Mouse (Mus musculus): ENCODE measurements at regions not wholly inside any gene's neighbourhood (a gene's known extent, or its start where the extent isn't known, plus 50 kb on each side); places are given as distances from the start of the nearest gene placed in this dataset.

DNA sequence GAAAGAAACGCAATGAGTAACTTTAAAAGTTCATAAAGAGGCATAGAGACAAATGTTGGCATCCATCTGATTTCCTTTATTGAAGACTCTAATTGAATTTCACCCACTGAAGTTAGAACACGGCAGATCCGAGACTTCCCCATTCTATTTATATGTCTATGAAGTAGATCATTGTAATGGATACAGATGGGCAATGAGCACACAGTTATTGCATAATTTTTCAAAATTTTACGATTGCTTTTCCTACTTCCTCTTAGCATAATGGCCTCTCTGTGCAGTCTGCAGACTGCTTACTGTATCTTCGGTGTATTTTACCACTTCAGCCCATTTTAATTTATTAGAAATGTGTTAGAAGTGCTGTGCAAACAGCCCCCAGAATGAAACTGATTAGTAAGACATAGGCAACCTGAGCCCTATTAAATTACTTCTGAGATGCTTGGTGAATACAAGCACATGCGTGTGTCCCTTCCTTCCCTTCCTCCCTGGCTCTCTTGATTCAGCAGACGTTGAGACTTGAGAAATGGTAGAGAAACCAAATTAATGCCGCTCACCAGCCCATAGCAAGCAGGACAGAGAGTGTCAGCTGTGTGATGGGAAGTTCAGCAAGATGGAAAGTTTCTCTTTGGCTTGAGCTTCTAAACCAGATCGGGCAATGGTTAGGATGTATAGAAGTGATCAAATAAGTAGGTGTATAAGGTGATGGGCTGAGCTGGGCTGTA is 247.9 kb upstream of the Far2 start:
- Histone ChIP-seq H3K27me3 (replicated peaks; ENCODE audit: control insufficient read depth, insufficient read depth, low read length) (no peaks in the 10 kb centered on the region), H3K9me3 (ENCODE audit: control insufficient read depth, low read length) (no peaks in the 10 kb centered on the region), H3K4me3 (ENCODE audit: low read length) (no peak overlapping the region), H3K4me1 (ENCODE audit: control insufficient read depth, insufficient read depth, low read depth, low read length) (no peaks in the 10 kb centered on the region), H3K27ac (ENCODE audit: low read depth, low read length) (no peak overlapping the region), H3K9ac (ENCODE audit: low read depth, low read length) (no peak overlapping the region), H3K4me2 (ENCODE audit: low read length) (no peak overlapping the region), H3K36me3 (ENCODE audit: control insufficient read depth, insufficient read depth, low read length) (no peaks in the 10 kb centered on the region)
- ATAC-seq = peak; percentile 45; the same call in 1 of the 2 replicates
- WGBS = 76% methylated on average over 9 of the region's 9 CpGs

DNA sequence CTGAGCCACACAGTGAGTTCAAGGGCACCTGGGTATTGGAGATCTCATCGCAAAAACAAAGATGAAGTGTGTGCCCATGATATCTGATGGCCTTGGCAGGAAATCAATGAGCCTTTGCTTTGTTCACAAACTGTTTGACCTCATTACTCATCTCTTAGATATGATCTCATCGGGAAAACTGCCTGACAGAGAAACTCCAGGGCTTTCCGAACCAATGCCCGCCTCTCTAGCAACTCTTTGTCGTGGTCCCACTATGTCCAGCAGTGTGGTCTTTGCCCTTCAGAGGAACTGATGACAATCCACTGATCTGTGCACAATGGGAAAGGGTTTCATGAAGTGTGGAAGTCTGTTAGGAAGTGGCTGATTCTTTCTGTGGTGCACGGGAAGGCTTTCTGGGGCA is 247.2 kb upstream of the Far2 start:
- no peak overlapping the region for H3K27ac ChIP-seq (ENCODE audit: low read depth, low read length)
- no peak overlapping the region for H3K4me3 ChIP-seq (ENCODE audit: low read length)
- no peak overlapping the region for H3K4me2 ChIP-seq (ENCODE audit: low read length)
- H3K9me3 ChIP-seq (ENCODE audit: control insufficient read depth, low read length) = no peaks in the 10 kb centered on the region
- no peak overlapping the region for H3K9ac ChIP-seq (ENCODE audit: low read depth, low read length)
- 90% methylated on average over 6 of the region's 6 CpGs for WGBS
- H3K4me1 ChIP-seq (ENCODE audit: control insufficient read depth, insufficient read depth, low read depth, low read length) = no peaks in the 10 kb centered on the region
- no peaks in the 10 kb centered on the region for H3K27me3 ChIP-seq (replicated peaks; ENCODE audit: control insufficient read depth, insufficient read depth, low read length)
- H3K36me3 ChIP-seq (ENCODE audit: control insufficient read depth, insufficient read depth, low read length) = no peaks in the 10 kb centered on the region
- ATAC-seq = no peak

DNA sequence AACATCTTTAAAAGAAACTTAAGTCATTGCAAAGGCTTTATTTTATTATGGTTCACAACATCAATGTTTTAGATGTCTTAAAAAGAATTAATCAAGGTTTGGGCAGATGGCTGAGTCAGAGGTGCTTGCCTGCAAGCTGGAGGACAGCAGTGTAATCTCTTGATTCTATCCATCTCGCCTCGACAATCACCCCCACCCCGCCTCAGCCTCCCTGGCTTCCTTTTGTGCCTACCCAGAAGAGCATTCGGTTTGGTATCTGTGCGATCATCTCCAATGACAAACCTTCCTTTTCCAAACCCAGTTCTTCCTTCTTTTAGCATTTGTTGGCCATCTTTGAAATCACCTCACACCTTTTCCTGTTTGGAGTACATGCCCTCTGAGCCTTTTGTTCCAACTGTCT is 246.2 kb upstream of the Far2 start:
- no peak overlapping the region for H3K9ac ChIP-seq (ENCODE audit: low read depth, low read length)
- 91% methylated on average over 5 of the region's 5 CpGs for WGBS

DNA sequence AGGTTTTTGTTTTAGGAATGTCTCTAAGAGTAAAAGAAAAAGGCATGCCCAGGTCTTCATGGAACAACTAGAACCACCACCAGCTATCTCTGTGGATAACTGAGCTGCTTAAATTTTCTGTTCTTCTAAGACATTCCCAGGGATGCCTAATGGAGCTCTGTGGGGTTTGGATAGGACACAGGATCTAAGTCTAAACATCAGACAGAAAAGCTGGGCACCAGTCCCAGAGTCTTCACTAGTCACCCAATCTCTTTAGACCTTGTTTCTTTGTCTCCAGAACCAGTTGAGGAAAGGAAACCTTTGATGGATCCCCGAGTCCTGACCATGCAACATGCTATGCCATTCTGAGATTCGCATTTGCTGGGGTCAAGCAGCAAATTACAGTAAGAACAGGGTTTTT is 243.2 kb upstream of the Far2 start:
- no peaks in the 10 kb centered on the region for H3K9me3 ChIP-seq (ENCODE audit: control insufficient read depth, low read length)

More for the DNA sequence above, 246.2 kb upstream of the Far2 start:
- H3K27ac ChIP-seq (ENCODE audit: low read depth, low read length) = no peak overlapping the region
- H3K27me3 ChIP-seq (replicated peaks; ENCODE audit: control insufficient read depth, insufficient read depth, low read length) = no peaks in the 10 kb centered on the region
- no peak overlapping the region for H3K4me3 ChIP-seq (ENCODE audit: low read length)
- no peaks in the 10 kb centered on the region for H3K9me3 ChIP-seq (ENCODE audit: control insufficient read depth, low read length)
- ATAC-seq = no peak
- no peak overlapping the region for H3K4me2 ChIP-seq (ENCODE audit: low read length)
- no peaks in the 10 kb centered on the region for H3K4me1 ChIP-seq (ENCODE audit: control insufficient read depth, insufficient read depth, low read depth, low read length)
- no peaks in the 10 kb centered on the region for H3K36me3 ChIP-seq (ENCODE audit: control insufficient read depth, insufficient read depth, low read length)

DNA sequence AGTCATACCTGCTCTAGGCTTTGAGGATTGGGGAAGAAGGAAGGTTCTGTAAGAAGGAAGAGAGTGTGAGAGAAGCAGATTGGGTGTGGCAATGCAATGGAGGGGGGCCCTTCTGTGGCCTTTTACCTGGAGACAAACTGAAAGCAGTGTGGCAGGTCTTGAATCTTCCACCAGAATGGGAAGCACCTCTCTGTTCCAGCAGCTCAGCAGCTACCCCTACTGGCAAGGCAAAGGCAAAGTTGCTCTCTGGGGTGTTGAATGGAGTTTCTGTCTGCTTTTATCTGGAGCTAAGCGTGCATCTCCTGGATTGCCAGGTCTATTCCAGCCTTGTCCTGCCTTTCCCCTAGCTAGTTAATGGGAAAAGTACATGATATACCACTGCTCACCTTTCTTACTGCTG is 236.3 kb upstream of the Far2 start:
- Histone ChIP-seq H3K9ac (ENCODE audit: low read depth, low read length) (no peak overlapping the region), H3K27me3 (replicated peaks; ENCODE audit: control insufficient read depth, insufficient read depth, low read length) (no peaks in the 10 kb centered on the region), H3K9me3 (ENCODE audit: control insufficient read depth, low read length) (no peaks in the 10 kb centered on the region), H3K27ac (ENCODE audit: low read depth, low read length) (no peak overlapping the region), H3K4me2 (ENCODE audit: low read length) (no peak overlapping the region), H3K4me1 (ENCODE audit: control insufficient read depth, insufficient read depth, low read depth, low read length) (no peaks in the 10 kb centered on the region), H3K36me3 (ENCODE audit: control insufficient read depth, insufficient read depth, low read length) (no peaks in the 10 kb centered on the region), H3K4me3 (ENCODE audit: low read length) (no peak overlapping the region)
- WGBS = 44% methylated on average over 1 of the region's 1 CpGs
- no peak for ATAC-seq

More for the DNA sequence above, 243.2 kb upstream of the Far2 start:
- Histone ChIP-seq H3K27me3 (replicated peaks; ENCODE audit: control insufficient read depth, insufficient read depth, low read length) (no peaks in the 10 kb centered on the region), H3K4me1 (ENCODE audit: control insufficient read depth, insufficient read depth, low read depth, low read length) (no peaks in the 10 kb centered on the region), H3K36me3 (ENCODE audit: control insufficient read depth, insufficient read depth, low read length) (no peaks in the 10 kb centered on the region), H3K9ac (ENCODE audit: low read depth, low read length) (no peak overlapping the region), H3K4me3 (ENCODE audit: low read length) (no peak overlapping the region), H3K27ac (ENCODE audit: low read depth, low read length) (no peak overlapping the region), H3K4me2 (ENCODE audit: low read length) (no peak overlapping the region)
- WGBS = 84% methylated on average over 2 of the region's 2 CpGs
- ATAC-seq = no peak

DNA sequence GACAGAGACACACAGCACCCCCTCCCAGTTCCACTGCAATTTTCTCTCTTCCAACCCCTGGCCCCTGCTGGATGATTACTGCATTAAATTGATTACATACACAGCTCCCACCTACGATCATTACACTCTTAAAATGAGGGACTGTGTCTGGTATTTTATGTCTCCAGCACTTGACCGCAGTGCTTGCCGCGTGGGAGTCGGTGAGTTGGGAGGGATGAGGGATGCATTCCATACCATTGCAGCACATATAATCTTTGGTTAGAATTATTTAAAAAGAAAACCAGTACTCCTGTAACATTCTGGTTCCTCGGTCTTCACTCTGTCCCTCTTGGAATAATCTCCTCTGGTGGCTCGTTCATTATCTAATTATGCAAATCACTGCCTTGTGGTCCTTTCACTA is 230.2 kb upstream of the Far2 start:
- Histone ChIP-seq H3K4me2 (ENCODE audit: low read length) (no peak overlapping the region), H3K36me3 (ENCODE audit: control insufficient read depth, insufficient read depth, low read length) (no peaks in the 10 kb centered on the region), H3K27me3 (replicated peaks; ENCODE audit: control insufficient read depth, insufficient read depth, low read length) (no peaks in the 10 kb centered on the region), H3K4me1 (ENCODE audit: control insufficient read depth, insufficient read depth, low read depth, low read length) (no peaks in the 10 kb centered on the region), H3K4me3 (ENCODE audit: low read length) (no peak overlapping the region), H3K9ac (ENCODE audit: low read depth, low read length) (no peak overlapping the region), H3K9me3 (ENCODE audit: control insufficient read depth, low read length) (no peaks in the 10 kb centered on the region), H3K27ac (ENCODE audit: low read depth, low read length) (no peak overlapping the region)
- ATAC-seq = no peak
- 65% methylated on average over 7 of the region's 7 CpGs for WGBS

DNA sequence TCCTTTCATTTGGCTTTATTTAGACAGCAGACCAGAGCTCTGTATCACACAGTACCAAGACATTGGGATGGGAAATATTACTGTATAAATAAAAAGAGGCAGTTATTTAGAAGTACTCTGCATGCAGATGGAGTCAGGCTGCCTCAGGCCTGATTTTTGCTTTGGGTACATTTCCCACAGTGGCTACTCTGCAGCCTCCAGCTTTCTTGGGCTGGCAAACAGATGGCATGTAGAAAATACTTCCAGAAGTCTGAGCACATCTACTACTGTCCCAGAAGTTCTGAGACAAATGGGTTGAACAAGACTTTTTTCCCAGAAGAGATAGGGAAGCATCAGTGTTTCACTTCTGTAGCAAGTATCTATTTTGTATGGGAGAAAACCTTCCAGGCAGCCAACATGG is 229.8 kb upstream of the Far2 start:
- Histone ChIP-seq H3K4me3 (ENCODE audit: low read length) (no peak overlapping the region), H3K36me3 (ENCODE audit: control insufficient read depth, insufficient read depth, low read length) (no peaks in the 10 kb centered on the region), H3K27ac (ENCODE audit: low read depth, low read length) (no peak overlapping the region), H3K9ac (ENCODE audit: low read depth, low read length) (no peak overlapping the region), H3K27me3 (replicated peaks; ENCODE audit: control insufficient read depth, insufficient read depth, low read length) (no peaks in the 10 kb centered on the region), H3K4me1 (ENCODE audit: control insufficient read depth, insufficient read depth, low read depth, low read length) (no peaks in the 10 kb centered on the region), H3K4me2 (ENCODE audit: low read length) (no peak overlapping the region), H3K9me3 (ENCODE audit: control insufficient read depth, low read length) (no peaks in the 10 kb centered on the region)
- no peak for ATAC-seq

DNA sequence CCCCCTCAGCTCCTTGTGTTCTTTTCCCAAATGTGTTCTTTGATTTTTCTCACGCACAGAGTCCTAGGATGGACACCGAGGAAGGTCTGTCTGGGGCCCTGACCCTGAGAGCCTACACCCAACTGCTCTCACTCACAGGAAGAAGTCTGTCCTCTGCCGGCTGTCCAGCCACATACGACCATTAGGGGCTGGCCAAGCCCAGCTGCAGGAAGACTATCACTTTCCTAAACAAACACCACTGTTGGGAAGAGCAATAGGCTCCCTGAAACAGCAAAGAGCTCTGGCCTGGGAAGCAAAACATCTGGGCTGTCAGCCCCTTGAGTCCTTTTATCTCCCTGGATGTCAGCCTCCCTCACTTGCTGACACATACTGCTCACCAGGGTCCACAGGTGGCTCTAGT is 224.8 kb upstream of the Far2 start:
- H3K4me2 ChIP-seq (ENCODE audit: low read length) = no peak overlapping the region
- 52% methylated on average over 4 of the region's 4 CpGs for WGBS
- H3K4me1 ChIP-seq (ENCODE audit: control insufficient read depth, insufficient read depth, low read depth, low read length) = no peaks in the 10 kb centered on the region
- H3K4me3 ChIP-seq (ENCODE audit: low read length) = no peak overlapping the region
- H3K9ac ChIP-seq (ENCODE audit: low read depth, low read length) = no peak overlapping the region
- H3K27ac ChIP-seq (ENCODE audit: low read depth, low read length) = no peak overlapping the region
- no peak for ATAC-seq
- no peaks in the 10 kb centered on the region for H3K36me3 ChIP-seq (ENCODE audit: control insufficient read depth, insufficient read depth, low read length)
- no peaks in the 10 kb centered on the region for H3K9me3 ChIP-seq (ENCODE audit: control insufficient read depth, low read length)
- no peaks in the 10 kb centered on the region for H3K27me3 ChIP-seq (replicated peaks; ENCODE audit: control insufficient read depth, insufficient read depth, low read length)

DNA sequence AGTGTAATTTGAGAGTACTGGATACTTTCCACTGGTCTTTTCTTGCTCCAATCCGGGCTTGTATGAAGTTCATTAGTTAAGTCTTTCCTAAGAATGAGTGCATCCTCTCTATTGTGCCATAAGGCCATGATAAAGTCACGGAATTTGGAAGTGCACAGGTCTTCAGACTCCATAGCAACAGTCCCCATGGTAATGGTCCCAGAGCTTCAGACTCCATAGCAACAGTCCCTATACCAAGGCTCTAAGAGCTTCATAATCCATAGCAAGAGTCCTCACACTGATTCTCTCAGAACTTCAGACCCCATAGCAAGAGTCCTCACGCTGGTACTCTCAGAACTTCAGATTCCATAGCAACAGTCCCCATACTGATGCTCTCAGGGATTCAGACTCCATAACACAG is 214.5 kb upstream of the Far2 start:
- H3K27ac ChIP-seq (ENCODE audit: low read depth, low read length) = no peak overlapping the region
- no peak overlapping the region for H3K4me3 ChIP-seq (ENCODE audit: low read length)
- H3K9ac ChIP-seq (ENCODE audit: low read depth, low read length) = no peak overlapping the region
- no peaks in the 10 kb centered on the region for H3K9me3 ChIP-seq (ENCODE audit: control insufficient read depth, low read length)
- H3K4me1 ChIP-seq (ENCODE audit: control insufficient read depth, insufficient read depth, low read depth, low read length) = no peaks in the 10 kb centered on the region
- 72% methylated on average over 3 of the region's 3 CpGs for WGBS
- no peaks in the 10 kb centered on the region for H3K36me3 ChIP-seq (ENCODE audit: control insufficient read depth, insufficient read depth, low read length)
- no peak for ATAC-seq
- no peaks in the 10 kb centered on the region for H3K27me3 ChIP-seq (replicated peaks; ENCODE audit: control insufficient read depth, insufficient read depth, low read length)
- no peak overlapping the region for H3K4me2 ChIP-seq (ENCODE audit: low read length)

DNA sequence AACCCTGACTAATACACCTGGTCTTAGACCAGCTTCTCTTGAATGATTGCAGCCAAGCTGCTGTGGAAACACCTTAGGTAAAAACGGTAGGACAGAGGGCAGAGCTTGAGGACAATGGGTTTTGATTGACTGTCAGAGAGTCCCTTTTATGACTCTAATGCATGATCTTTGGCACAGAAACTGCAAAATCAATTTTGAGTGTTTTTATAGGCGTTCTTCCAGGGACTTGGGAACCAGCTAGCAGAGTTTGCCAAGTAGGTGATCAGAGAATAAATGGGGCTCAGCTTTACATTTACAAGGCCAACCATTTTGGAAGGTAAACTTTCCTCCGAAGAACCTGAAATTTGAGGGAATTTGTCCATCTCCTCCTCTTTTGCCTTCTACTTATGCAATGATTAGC is 213.6 kb upstream of the Far2 start:
- no peak overlapping the region for H3K4me3 ChIP-seq (ENCODE audit: low read length)
- H3K9ac ChIP-seq (ENCODE audit: low read depth, low read length) = no peak overlapping the region
- ATAC-seq = no peak
- H3K9me3 ChIP-seq (ENCODE audit: control insufficient read depth, low read length) = no peaks in the 10 kb centered on the region
- no peak overlapping the region for H3K27ac ChIP-seq (ENCODE audit: low read depth, low read length)
- no peaks in the 10 kb centered on the region for H3K27me3 ChIP-seq (replicated peaks; ENCODE audit: control insufficient read depth, insufficient read depth, low read length)
- no peaks in the 10 kb centered on the region for H3K36me3 ChIP-seq (ENCODE audit: control insufficient read depth, insufficient read depth, low read length)
- H3K4me2 ChIP-seq (ENCODE audit: low read length) = no peak overlapping the region
- no peaks in the 10 kb centered on the region for H3K4me1 ChIP-seq (ENCODE audit: control insufficient read depth, insufficient read depth, low read depth, low read length)
- 75% methylated on average over 3 of the region's 3 CpGs for WGBS
